Comparison of ENCODE assay signal across 17 mouse cellular contexts in genomic region chr2:68193465-68193837, GRCm38 (mm10).
"Had no signal": no experiment of that assay in that cellular context is flagged by ENCODE, and none has a peak within 500 bp of the region (broad histone marks: within the 10 kb centered on the region; RNA-seq: fewer than 3 reads in every experiment).

No protein-coding gene starts in this region.

- H3K4me2 ChIP-seq: heart, embryonic 11.5 days; heart, embryonic 12.5 days; heart, embryonic 13.5 days; heart, embryonic 15.5 days; hindbrain, embryonic 12.5 days; hindbrain, embryonic 13.5 days; hindbrain, embryonic 14.5 days; hindbrain, embryonic 15.5 days; kidney, embryonic 15.5 days had no signal

- H3K9me3 ChIP-seq: heart, embryonic 10.5 days; heart, embryonic 12.5 days; heart, embryonic 13.5 days; heart, embryonic 15.5 days; hindbrain, embryonic 10.5 days; hindbrain, embryonic 12.5 days; hindbrain, embryonic 13.5 days; hindbrain, embryonic 15.5 days; kidney, embryonic 15.5 days had no signal

- H3K4me3 ChIP-seq: heart, embryonic 10.5 days; heart, embryonic 12.5 days; heart, embryonic 13.5 days; heart, embryonic 15.5 days; hindbrain, embryonic 10.5 days; hindbrain, embryonic 12.5 days; hindbrain, embryonic 13.5 days; hindbrain, embryonic 15.5 days; kidney, embryonic 15.5 days; layer of hippocampus, adult 2 months; left cerebral cortex, adult 2 months had no signal

- H3K27me3 ChIP-seq: heart, embryonic 12.5 days; heart, embryonic 13.5 days; heart, embryonic 15.5 days; hindbrain, embryonic 12.5 days; hindbrain, embryonic 13.5 days; hindbrain, embryonic 15.5 days; kidney, embryonic 15.5 days had no signal

- H3K27ac ChIP-seq: heart, embryonic 10.5 days; heart, embryonic 13.5 days; heart, embryonic 15.5 days; hindbrain, embryonic 10.5 days; hindbrain, embryonic 12.5 days; hindbrain, embryonic 13.5 days; hindbrain, embryonic 14.5 days; hindbrain, embryonic 15.5 days; hindbrain, postnatal 0 days; kidney, embryonic 15.5 days; kidney, postnatal 0 days; layer of hippocampus, adult 2 months; left cerebral cortex, adult 2 months had no signal

- H3K36me3 ChIP-seq: heart, embryonic 10.5 days; heart, embryonic 12.5 days; heart, embryonic 13.5 days; heart, embryonic 15.5 days; hindbrain, embryonic 10.5 days; hindbrain, embryonic 12.5 days; hindbrain, embryonic 13.5 days; hindbrain, embryonic 15.5 days; kidney, embryonic 15.5 days had no signal

- ATAC-seq: hindbrain, embryonic 16.5 days; hindbrain, postnatal 0 days; inflammation-experienced regulatory T-cells, adult 6 months had no signal

- H3K9ac ChIP-seq: heart, embryonic 12.5 days; heart, embryonic 13.5 days; heart, embryonic 15.5 days; hindbrain, embryonic 12.5 days; hindbrain, embryonic 13.5 days; hindbrain, embryonic 14.5 days; hindbrain, embryonic 15.5 days; kidney, embryonic 15.5 days had no signal

- H3K4me1 ChIP-seq: heart, embryonic 10.5 days; heart, embryonic 12.5 days; heart, embryonic 13.5 days; heart, embryonic 15.5 days; hindbrain, embryonic 10.5 days; hindbrain, embryonic 12.5 days; hindbrain, embryonic 13.5 days; hindbrain, embryonic 15.5 days; kidney, embryonic 15.5 days had no signal
